Mouse (Mus musculus) gastrocnemius, adult 18-20 months (tissue): Measurements from ENCODE around the gene Unk. TPM values are rescaled to one million over a fixed set of nuclear protein-coding genes. Genes with fewer than 3 reads are reported as not detected.
A peak's percentile ranks its signal among the peaks of the same experiment; 100 is the strongest.

Experiments
- DNase-seq: peaks from one replicate; pipeline ENCODE4 v3.0.0; 2021; ENCODE audit warnings: low spot score
- total RNA-seq, 2 experiments: library from RNA; stranded (reverse); gene quantifications; 2 replicates each; pipeline ENCODE4 v1.2.3; 2021

The Unk gene
- total RNA-seq, 2 experiments from 2014 or later, result 5.1 to 7.5 TPM

GRCm38 (mm10) chr11:116029086-116029865, 846 bp upstream of the Unk start:
- no peak for DNase-seq

GRCm38 (mm10) chr11:116030898-116031845, 1.1 kb downstream of the Unk start:
- DNase-seq, result peak; percentile 36

GRCm38 (mm10) chr11:116034584-116034983, 4.5 kb downstream of the Unk start:
- no peak for DNase-seq

- no peak for DNase-seq
Observed at GRCm38 (mm10) chr11:116036671-116037070, 6.5 kb downstream of the Unk start.

- DNase-seq, result no peak
Observed at GRCm38 (mm10) chr11:116037826-116038225, 7.7 kb downstream of the Unk start.

GRCm38 (mm10) chr11:116040593-116040992, 10.5 kb downstream of the Unk start:
- no peak for DNase-seq

- DNase-seq, result no peak
Observed at GRCm38 (mm10) chr11:116041833-116042232, 11.7 kb downstream of the Unk start.

- no peak for DNase-seq
Observed at GRCm38 (mm10) chr11:116042372-116043138, 12.4 kb downstream of the Unk start.

- DNase-seq, result no peak
Observed at GRCm38 (mm10) chr11:116043286-116043685, 13.2 kb downstream of the Unk start.

- no peak for DNase-seq
Observed at GRCm38 (mm10) chr11:116045173-116045572, 15.1 kb downstream of the Unk start.

GRCm38 (mm10) chr11:116049610-116050009, 19.5 kb downstream of the Unk start:
- no peak for DNase-seq

- no peak for DNase-seq
Observed at GRCm38 (mm10) chr11:116050196-116050595, 20.1 kb downstream of the Unk start.

- DNase-seq, result no peak
Observed at GRCm38 (mm10) chr11:116053510-116054229, 23.5 kb downstream of the Unk start.

GRCm38 (mm10) chr11:116055873-116056272, 25.8 kb downstream of the Unk start:
- no peak for DNase-seq

- DNase-seq, result no peak
Observed at GRCm38 (mm10) chr11:116057237-116057881, 27.2 kb downstream of the Unk start.

GRCm38 (mm10) chr11:116058022-116058614, 28.0 kb downstream of the Unk start:
- DNase-seq, result no peak

GRCm38 (mm10) chr11:116058868-116059690, 29.0 kb downstream of the Unk start:
- DNase-seq, result no peak

- no peak for DNase-seq
Observed at GRCm38 (mm10) chr11:116059691-116060025, 29.5 kb downstream of the Unk start.

GRCm38 (mm10) chr11:116060596-116060995, 30.5 kb downstream of the Unk start:
- no peak for DNase-seq
